Mouse (Mus musculus): ENCODE data around the gene Naa10.

DNA sequence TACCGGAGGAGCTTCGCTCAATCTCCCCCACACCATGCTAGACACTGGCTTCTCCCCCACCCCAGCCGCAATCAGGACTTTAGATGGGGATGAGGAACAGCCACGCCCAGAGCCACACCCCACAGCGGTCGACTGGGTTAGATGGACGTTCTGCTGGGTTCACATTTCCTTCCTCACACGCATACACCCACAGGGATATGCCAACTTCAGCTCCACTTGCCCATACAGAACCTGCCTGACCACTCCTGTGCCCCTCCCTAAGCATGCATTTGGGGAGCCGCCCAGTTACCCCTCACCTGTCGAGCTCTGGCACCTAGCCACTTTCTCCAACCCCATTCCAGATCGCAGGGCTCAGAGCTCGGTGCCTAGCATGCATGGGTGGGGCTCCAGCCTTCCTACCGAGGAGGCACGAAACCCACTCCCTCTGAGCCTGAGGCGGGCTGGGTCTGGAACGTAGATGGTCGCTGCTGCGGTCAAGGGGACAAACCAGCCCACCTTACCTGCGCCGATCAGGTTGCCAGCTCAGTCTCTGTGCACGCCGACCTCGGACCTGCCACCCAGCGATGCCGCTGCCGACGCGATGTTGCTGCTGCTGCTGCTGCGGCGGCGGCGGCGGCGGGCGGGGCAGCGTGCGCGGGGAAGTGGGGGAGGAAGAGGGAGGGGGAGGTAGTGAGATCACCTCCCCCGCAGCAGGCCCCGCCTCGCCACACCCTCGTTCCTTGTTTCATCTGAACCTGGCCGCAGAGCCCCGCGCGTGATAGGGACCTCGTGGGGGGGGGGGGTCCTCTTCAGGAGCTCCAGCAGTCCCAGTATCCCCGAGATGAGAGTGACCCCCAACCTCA is 41.3 kb downstream of the Naa10 start:
- peak; percentile 15; the same call in 1 of the 2 replicates for TF ChIP-seq POLR2A (IDR thresholded peaks at IDR 0.05; ENCODE audit: borderline replicate concordance, control insufficient read depth, low read depth, low read length)
- TF ChIP-seq CTCF (IDR thresholded peaks at IDR 0.05; ENCODE audit: control insufficient read depth, insufficient read depth, low read length), result no peak

All from bone marrow, adult 2 months (tissue).